Mouse (Mus musculus): ENCODE results near the gene Rasgrf1. TPM values are rescaled to one million over a fixed set of nuclear protein-coding genes. Genes with fewer than 3 reads are reported as not detected.
"Not testable (repeated sequence)": the region's sequence is repeated elsewhere in the genome, so short reads cannot be mapped to it uniquely, and the experiment has no call there.

Rasgrf1 gene
- total RNA-seq, 2 experiments from 2014 or later: 405 to 439 TPM

GRCm38 (mm10) chr9:90027709-90028108 is 118.0 kb downstream of the Rasgrf1 start:
- no peak for DNase-seq (ENCODE audit: extremely low spot score in 1 of 2, low spot score in 1 of 2)

- no peak for DNase-seq (ENCODE audit: extremely low spot score in 1 of 2, low spot score in 1 of 2)
Measured at GRCm38 (mm10) chr9:90033922-90034321, 124.2 kb downstream of the Rasgrf1 start.

GRCm38 (mm10) chr9:90035168-90035567 is 125.5 kb downstream of the Rasgrf1 start:
- no peak for DNase-seq (ENCODE audit: extremely low spot score in 1 of 2, low spot score in 1 of 2)

- DNase-seq (ENCODE audit: extremely low spot score in 1 of 2, low spot score in 1 of 2): no peak
Measured at GRCm38 (mm10) chr9:90035794-90036193, 126.1 kb downstream of the Rasgrf1 start.

GRCm38 (mm10) chr9:90036313-90036712 is 126.6 kb downstream of the Rasgrf1 start:
- DNase-seq (ENCODE audit: extremely low spot score in 1 of 2, low spot score in 1 of 2): no peak

GRCm38 (mm10) chr9:90038535-90038934 is 128.8 kb downstream of the Rasgrf1 start:
- DNase-seq (ENCODE audit: extremely low spot score in 1 of 2, low spot score in 1 of 2): no peak

GRCm38 (mm10) chr9:90040916-90041315 is 131.2 kb downstream of the Rasgrf1 start:
- no peak for DNase-seq (ENCODE audit: extremely low spot score in 1 of 2, low spot score in 1 of 2)

- no peak for DNase-seq (ENCODE audit: extremely low spot score in 1 of 2, low spot score in 1 of 2)
Measured at GRCm38 (mm10) chr9:90041556-90041955, 131.8 kb downstream of the Rasgrf1 start.

GRCm38 (mm10) chr9:90042906-90043305 is 133.2 kb downstream of the Rasgrf1 start:
- DNase-seq (ENCODE audit: extremely low spot score in 1 of 2, low spot score in 1 of 2): not testable (repeated sequence)

- DNase-seq (ENCODE audit: extremely low spot score in 1 of 2, low spot score in 1 of 2): no peak
Measured at GRCm38 (mm10) chr9:90045191-90045590, 135.5 kb downstream of the Rasgrf1 start.

- no peak for DNase-seq (ENCODE audit: extremely low spot score in 1 of 2, low spot score in 1 of 2)
Measured at GRCm38 (mm10) chr9:90047937-90048627, 138.4 kb downstream of the Rasgrf1 start.

- no peak for DNase-seq (ENCODE audit: extremely low spot score in 1 of 2, low spot score in 1 of 2)
Measured at GRCm38 (mm10) chr9:90053852-90054251, 144.1 kb downstream of the Rasgrf1 start, which contains the start of gene Ctsh. Gene Ctsh (plus strand): TSS chr9:90054152.

- no peak for DNase-seq (ENCODE audit: extremely low spot score in 1 of 2, low spot score in 1 of 2)
Measured at GRCm38 (mm10) chr9:90054371-90055145, 144.8 kb downstream of the Rasgrf1 start.

GRCm38 (mm10) chr9:90055409-90055808 is 145.7 kb downstream of the Rasgrf1 start:
- DNase-seq (ENCODE audit: extremely low spot score in 1 of 2, low spot score in 1 of 2): no peak

GRCm38 (mm10) chr9:90055911-90056310 is 146.2 kb downstream of the Rasgrf1 start:
- no peak for DNase-seq (ENCODE audit: extremely low spot score in 1 of 2, low spot score in 1 of 2)

- no peak for DNase-seq (ENCODE audit: extremely low spot score in 1 of 2, low spot score in 1 of 2)
Measured at GRCm38 (mm10) chr9:90056716-90057115, 147.0 kb downstream of the Rasgrf1 start.

GRCm38 (mm10) chr9:90059828-90060573 is 150.3 kb downstream of the Rasgrf1 start:
- no peak for DNase-seq (ENCODE audit: extremely low spot score in 1 of 2, low spot score in 1 of 2)

GRCm38 (mm10) chr9:90060574-90060875 is 150.8 kb downstream of the Rasgrf1 start:
- DNase-seq (ENCODE audit: extremely low spot score in 1 of 2, low spot score in 1 of 2): no peak

GRCm38 (mm10) chr9:90060932-90061331 is 151.2 kb downstream of the Rasgrf1 start:
- DNase-seq (ENCODE audit: extremely low spot score in 1 of 2, low spot score in 1 of 2): not testable (repeated sequence)

GRCm38 (mm10) chr9:90067341-90067740 is 157.6 kb downstream of the Rasgrf1 start:
- DNase-seq (ENCODE audit: extremely low spot score in 1 of 2, low spot score in 1 of 2): no peak

GRCm38 (mm10) chr9:90068786-90069185 is 159.1 kb downstream of the Rasgrf1 start:
- no peak for DNase-seq (ENCODE audit: extremely low spot score in 1 of 2, low spot score in 1 of 2)

Measured in layer of hippocampus, postnatal 25 days (tissue).